Mouse (Mus musculus) ovary, postnatal 10 days (tissue): ENCODE data around the gene Sec22b.

ENCODE experiments used
- DNase-seq: peaks from one replicate; pipeline ENCODE4 v3.0.0; 2022; ENCODE audit warnings: low spot score

Gene Sec22b

GRCm38 (mm10) chr3:97911093-97911492 lies 10.1 kb downstream of the Sec22b start:
- DNase-seq: no peak

GRCm38 (mm10) chr3:97915081-97915480 lies 14.1 kb downstream of the Sec22b start:
- no peak for DNase-seq

- no peak for DNase-seq
These were observed 18.0 kb downstream of the Sec22b start for GRCm38 (mm10) chr3:97918885-97919550.

DNA sequence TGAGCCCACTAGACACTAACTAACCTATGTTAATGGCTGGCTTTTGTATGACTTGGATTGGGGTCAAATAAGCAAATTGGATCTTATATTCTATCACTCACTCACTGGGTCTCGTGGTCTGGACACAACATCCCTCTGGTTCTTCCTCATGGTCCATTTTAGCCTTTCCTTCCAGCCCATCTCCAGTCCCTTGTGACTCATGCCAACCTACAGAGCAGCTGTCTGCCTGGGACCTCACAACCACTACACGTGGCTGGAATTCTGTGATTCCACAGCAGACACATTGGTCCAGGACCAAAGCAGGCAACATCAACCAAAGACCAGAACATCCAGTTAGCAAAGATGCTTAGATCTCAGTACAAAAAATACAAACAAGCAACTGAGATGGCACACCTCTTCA lies 24.3 kb downstream of the Sec22b start:
- no peak for DNase-seq

- DNase-seq: no peak
These were observed 26.3 kb downstream of the Sec22b start for GRCm38 (mm10) chr3:97927322-97927721.

- DNase-seq: peak; percentile 54
These were observed 28.2 kb downstream of the Sec22b start for GRCm38 (mm10) chr3:97928968-97929858.

DNA sequence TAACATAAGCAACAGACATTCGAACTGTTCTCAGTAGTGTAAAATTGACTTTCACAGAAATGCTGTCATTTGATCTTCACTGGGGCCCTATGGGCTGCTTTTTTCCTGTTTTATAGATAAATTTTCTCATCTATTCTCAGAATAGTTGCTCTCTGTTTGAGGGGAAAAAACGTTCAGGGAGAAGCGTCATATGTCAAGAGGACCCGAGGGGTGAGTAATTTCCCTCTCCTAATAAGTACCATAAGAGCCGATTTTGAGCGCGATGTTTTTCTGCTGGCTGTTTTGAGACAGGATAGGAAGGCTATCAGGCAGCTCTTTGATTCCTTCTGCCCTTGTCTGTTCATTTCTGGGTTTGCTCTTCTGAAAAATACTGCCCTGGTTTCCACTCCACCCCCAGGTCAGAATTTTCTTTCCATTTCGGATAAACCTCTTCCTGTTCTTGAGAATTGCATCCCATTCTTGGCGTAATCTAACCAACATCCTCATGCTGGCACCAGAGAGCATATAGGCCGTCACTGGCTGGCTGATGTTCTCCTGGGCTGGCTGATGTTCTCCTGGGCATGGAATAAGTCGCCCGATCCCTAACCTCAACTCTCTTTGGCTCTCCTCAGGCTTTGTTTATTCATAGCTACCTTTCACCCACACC lies 29.3 kb downstream of the Sec22b start:
- no peak for DNase-seq

GRCm38 (mm10) chr3:97930787-97931158 lies 29.8 kb downstream of the Sec22b start:
- DNase-seq: no peak

GRCm38 (mm10) chr3:97931310-97931885 lies 30.4 kb downstream of the Sec22b start:
- no peak for DNase-seq

DNA sequence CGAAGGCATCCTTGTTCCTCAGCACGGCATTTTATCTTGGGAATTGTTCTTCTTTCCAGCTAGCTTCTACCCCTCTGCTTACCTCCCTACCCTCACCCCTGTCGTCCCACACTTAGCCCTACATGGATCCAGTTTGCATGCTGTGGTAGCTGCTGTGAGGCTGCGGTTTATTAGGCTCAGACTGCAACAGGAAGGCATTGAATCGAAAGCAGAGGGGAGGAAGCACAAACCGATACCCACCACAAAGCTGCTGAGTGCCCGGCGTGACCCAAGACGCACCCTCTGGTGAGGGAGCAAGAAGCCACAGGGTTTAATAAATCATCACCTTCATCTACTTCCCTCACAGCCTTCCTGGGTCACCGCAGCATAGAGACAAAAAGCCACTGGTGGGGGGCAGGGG lies 31.1 kb downstream of the Sec22b start:
- DNase-seq: no peak

DNA sequence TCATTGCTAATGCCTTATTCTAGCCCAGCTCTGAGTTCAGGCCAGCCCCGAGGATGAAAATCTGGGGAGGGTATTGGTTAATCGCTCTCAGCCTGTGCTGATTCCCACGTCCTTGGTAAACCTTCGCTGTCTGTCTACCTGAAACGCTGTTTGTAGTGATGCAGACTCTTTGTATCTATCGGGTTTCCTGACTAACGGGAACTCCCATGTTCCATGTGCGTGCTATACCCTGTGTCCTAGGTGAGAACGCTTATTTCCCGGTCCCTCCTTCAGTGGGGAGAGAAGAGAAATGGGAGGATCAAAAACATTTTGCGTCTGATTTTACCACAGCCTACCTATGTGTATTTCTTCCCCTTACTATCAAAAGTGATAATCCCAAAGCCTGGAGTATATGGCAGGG lies 31.8 kb downstream of the Sec22b start:
- no peak for DNase-seq

- DNase-seq: no peak
These were observed 32.3 kb downstream of the Sec22b start for GRCm38 (mm10) chr3:97933251-97933650.

- no peak for DNase-seq
These were observed 32.8 kb downstream of the Sec22b start for GRCm38 (mm10) chr3:97933811-97934210.

- no peak for DNase-seq
These were observed 33.6 kb downstream of the Sec22b start for GRCm38 (mm10) chr3:97934331-97935300.

GRCm38 (mm10) chr3:97937068-97937944 lies 36.3 kb downstream of the Sec22b start:
- DNase-seq: no peak

- no peak for DNase-seq
These were observed 36.9 kb downstream of the Sec22b start for GRCm38 (mm10) chr3:97937945-97938266.

GRCm38 (mm10) chr3:97938814-97939526 lies 38.0 kb downstream of the Sec22b start:
- no peak for DNase-seq

GRCm38 (mm10) chr3:97939626-97940510 lies 38.9 kb downstream of the Sec22b start:
- no peak for DNase-seq
